Mouse (Mus musculus) intestine, embryonic 15.5 days (tissue): ENCODE data around the gene Sstr4. TPM values are rescaled to one million over a fixed set of nuclear protein-coding genes. Genes with fewer than 3 reads are reported as not detected.
A peak's percentile ranks its signal among the peaks of the same experiment; 100 is the strongest.

Experiments used
- ATAC-seq: fragments of 200-750 bp; cut with Nextera tagmentation; 2 replicates; pipeline ENCODE4 v1.8.0; 2017; ENCODE audit warnings: moderate TSS enrichment, moderate library complexity
- H3K27ac ChIP-seq: fragments of 300-500 bp; sonication (generic); 2 replicates; pipeline ENCODE4 v1.5.1; 2015; ENCODE audit warnings: mild to moderate bottlenecking, inconsistent platforms
- H3K27me3 ChIP-seq: fragments of 300-500 bp; sonication (generic); replicated peaks from 2 replicates; pipeline ENCODE4 v1.6.1; 2015; ENCODE audit warnings: inconsistent platforms
- H3K36me3 ChIP-seq: fragments of 300-500 bp; sonication (generic); 2 replicates; pipeline ENCODE4 v1.6.1; 2015; ENCODE audit warnings: inconsistent platforms
- H3K4me1 ChIP-seq: fragments of 300-500 bp; sonication (generic); replicated peaks from 2 replicates; pipeline ENCODE4 v1.6.1; 2015; ENCODE audit warnings: inconsistent platforms
- H3K4me2 ChIP-seq: fragments of 300-500 bp; sonication (generic); replicated peaks from 2 replicates; pipeline ENCODE4 v1.6.1; 2015; ENCODE audit warnings: mild to moderate bottlenecking, inconsistent platforms
- H3K4me3 ChIP-seq: fragments of 300-500 bp; sonication (generic); replicated peaks from 2 replicates; pipeline ENCODE4 v1.5.1; 2015; ENCODE audit warnings: inconsistent platforms
- H3K9ac ChIP-seq: fragments of 300-500 bp; sonication (generic); 2 replicates; pipeline ENCODE4 v1.6.1; 2015; ENCODE audit warnings: inconsistent platforms
- H3K9me3 ChIP-seq: fragments of 300-500 bp; sonication (generic); 2 replicates; pipeline ENCODE4 v1.6.1; 2016; ENCODE audit warnings: inconsistent platforms
- WGBS: fragments of 180-500 bp; shearing (Covaris S2); methylation state at CpG from one replicate; pipeline ENCODE4 v1.1.7; 2015; 5-methylcytosine and 5-hydroxymethylcytosine counted together
- polyA plus RNA-seq: library from polyadenylated mRNA; unstranded; fragments of >200 nt; fragmentation: Nextera tagmentation; extraction: Ambion mirVana; gene quantifications from 2 replicates; pipeline ENCODE4 v1.2.1, GENCODE M21; 2015

The Sstr4 gene
- polyA plus RNA-seq: 2.2 and 2.4 TPM in 2 replicates

DNA sequence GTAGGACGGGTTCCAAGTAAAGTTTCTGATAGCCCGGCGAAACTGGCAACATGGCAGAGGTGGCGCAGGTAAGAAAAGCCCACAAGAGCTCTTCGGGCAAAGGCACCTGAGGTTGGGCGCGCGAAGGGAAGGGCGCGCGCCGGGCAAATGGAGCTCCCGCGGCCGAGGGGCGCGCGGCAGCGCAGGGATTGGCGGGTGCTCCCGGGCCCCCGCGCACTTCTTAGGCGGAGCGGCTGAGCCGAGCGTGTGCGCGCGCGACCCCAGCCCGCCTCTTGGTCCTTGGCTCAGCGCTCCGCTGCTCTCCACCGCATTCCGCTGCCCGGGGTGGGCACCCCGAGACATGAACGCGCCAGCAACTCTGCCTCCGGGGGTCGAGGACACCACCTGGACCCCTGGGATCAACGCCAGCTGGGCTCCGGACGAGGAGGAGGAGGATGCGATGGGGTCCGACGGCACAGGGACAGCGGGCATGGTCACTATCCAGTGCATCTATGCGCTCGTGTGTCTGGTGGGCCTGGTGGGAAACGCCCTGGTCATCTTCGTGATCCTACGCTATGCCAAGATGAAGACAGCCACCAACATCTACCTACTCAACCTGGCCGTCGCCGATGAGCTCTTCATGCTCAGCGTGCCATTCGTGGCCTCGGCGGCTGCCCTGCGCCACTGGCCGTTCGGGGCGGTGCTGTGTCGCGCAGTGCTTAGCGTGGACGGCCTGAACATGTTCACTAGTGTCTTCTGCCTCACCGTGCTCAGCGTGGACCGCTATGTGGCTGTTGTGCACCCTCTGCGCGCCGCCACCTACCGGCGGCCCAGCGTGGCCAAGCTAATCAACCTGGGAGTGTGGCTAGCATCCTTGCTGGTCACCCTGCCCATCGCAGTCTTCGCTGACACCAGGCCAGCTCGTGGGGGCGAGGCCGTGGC lies at the start of gene Sstr4:
Gene Sstr4, plus strand, starts transcription at position 214 of the 921 bp plus-strand sequence.
- peak within 1 kb of the TSS; percentile 52 for H3K9ac ChIP-seq
- H3K36me3 ChIP-seq: no peaks in the 10 kb centered on the region
- ATAC-seq: peak; percentile 65
- no peaks in the 10 kb centered on the region for H3K9me3 ChIP-seq
- peak within 1 kb of the TSS; percentile 97 for H3K4me2 ChIP-seq
- WGBS: 3% methylated on average over 83 of the region's 83 CpGs
- H3K27me3 ChIP-seq: peaks cover 13% of the 10 kb centered on the region
- peak within 1 kb of the TSS; percentile 54 for H3K4me3 ChIP-seq
- no peak within 1 kb of the TSS for H3K27ac ChIP-seq
- peaks cover 33% of the 10 kb centered on the region for H3K4me1 ChIP-seq

- no peaks in the 10 kb centered on the region for H3K9me3 ChIP-seq
- no peaks in the 10 kb centered on the region for H3K36me3 ChIP-seq
Measured at GRCm38 (mm10) chr2:148345373-148345772, 49.8 kb upstream of the Sstr4 start.

DNA sequence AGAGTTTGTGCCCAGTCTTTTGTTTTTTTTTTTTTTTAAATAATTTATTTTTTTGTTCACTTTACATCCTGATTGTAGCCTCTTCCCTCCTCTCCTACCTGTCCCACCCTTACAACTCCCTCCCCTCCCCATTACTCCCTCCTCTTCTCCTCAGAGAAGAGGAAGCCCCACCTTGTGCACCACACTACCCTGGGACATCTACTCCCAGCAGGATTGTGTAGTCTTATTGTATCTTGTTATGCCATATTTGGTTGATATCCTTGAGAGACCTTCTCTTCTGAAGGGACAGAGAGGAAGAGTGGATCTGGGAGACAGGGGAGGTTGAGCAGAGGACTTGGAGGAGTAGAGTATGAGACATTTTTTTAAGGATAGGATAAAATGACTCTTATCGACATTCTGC lies 48.2 kb upstream of the Sstr4 start:
- WGBS: 93% methylated on average over 1 of the region's 1 CpGs

More at GRCm38 (mm10) chr2:148345373-148345772, 49.8 kb upstream of the Sstr4 start:
- no peak overlapping the region for H3K9ac ChIP-seq
- H3K4me2 ChIP-seq: no peak overlapping the region
- no peak for ATAC-seq
- no peak overlapping the region for H3K4me3 ChIP-seq
- no peak overlapping the region for H3K27ac ChIP-seq
- no peaks in the 10 kb centered on the region for H3K27me3 ChIP-seq
- H3K4me1 ChIP-seq: no peaks in the 10 kb centered on the region

GRCm38 (mm10) chr2:148349509-148350307 lies 45.4 kb upstream of the Sstr4 start:
- H3K4me1 ChIP-seq: no peaks in the 10 kb centered on the region
- no peak overlapping the region for H3K27ac ChIP-seq
- no peaks in the 10 kb centered on the region for H3K27me3 ChIP-seq
- no peak overlapping the region for H3K9ac ChIP-seq
- H3K4me3 ChIP-seq: no peak overlapping the region
- WGBS: 63% methylated on average over 4 of the region's 4 CpGs
- H3K36me3 ChIP-seq: no peaks in the 10 kb centered on the region
- ATAC-seq: no peak
- no peak overlapping the region for H3K4me2 ChIP-seq
- no peaks in the 10 kb centered on the region for H3K9me3 ChIP-seq

More for the DNA sequence above, 48.2 kb upstream of the Sstr4 start:
- no peak overlapping the region for H3K27ac ChIP-seq
- no peaks in the 10 kb centered on the region for H3K9me3 ChIP-seq
- no peaks in the 10 kb centered on the region for H3K4me1 ChIP-seq
- H3K4me3 ChIP-seq: no peak overlapping the region
- ATAC-seq: no peak
- no peaks in the 10 kb centered on the region for H3K36me3 ChIP-seq
- H3K9ac ChIP-seq: no peak overlapping the region
- no peak overlapping the region for H3K4me2 ChIP-seq
- no peaks in the 10 kb centered on the region for H3K27me3 ChIP-seq

GRCm38 (mm10) chr2:148350460-148350859 lies 44.7 kb upstream of the Sstr4 start:
- WGBS: 75% methylated on average over 2 of the region's 2 CpGs
- Histone ChIP-seq H3K9ac (no peak overlapping the region), H3K9me3 (no peaks in the 10 kb centered on the region), H3K27ac (no peak overlapping the region), H3K36me3 (no peaks in the 10 kb centered on the region), H3K4me1 (no peaks in the 10 kb centered on the region), H3K27me3 (no peaks in the 10 kb centered on the region), H3K4me3 (no peak overlapping the region), H3K4me2 (no peak overlapping the region)
- no peak for ATAC-seq

- Histone ChIP-seq H3K4me2 (no peak overlapping the region), H3K27me3 (no peaks in the 10 kb centered on the region), H3K9me3 (no peaks in the 10 kb centered on the region), H3K27ac (no peak overlapping the region), H3K4me3 (no peak overlapping the region), H3K4me1 (no peaks in the 10 kb centered on the region), H3K36me3 (no peaks in the 10 kb centered on the region), H3K9ac (no peak overlapping the region)
- 40% methylated on average over 1 of the region's 1 CpGs for WGBS
- peak; percentile 80 for ATAC-seq
Measured at GRCm38 (mm10) chr2:148352655-148353054, 42.5 kb upstream of the Sstr4 start.

- Histone ChIP-seq H3K4me3 (no peak overlapping the region), H3K9me3 (no peaks in the 10 kb centered on the region), H3K27ac (no peak overlapping the region), H3K4me1 (no peaks in the 10 kb centered on the region), H3K27me3 (no peaks in the 10 kb centered on the region), H3K4me2 (no peak overlapping the region), H3K36me3 (no peaks in the 10 kb centered on the region), H3K9ac (no peak overlapping the region)
- no peak for ATAC-seq
- WGBS: 86% methylated on average over 1 of the region's 1 CpGs
Measured at GRCm38 (mm10) chr2:148357145-148357544, 38.0 kb upstream of the Sstr4 start.

DNA sequence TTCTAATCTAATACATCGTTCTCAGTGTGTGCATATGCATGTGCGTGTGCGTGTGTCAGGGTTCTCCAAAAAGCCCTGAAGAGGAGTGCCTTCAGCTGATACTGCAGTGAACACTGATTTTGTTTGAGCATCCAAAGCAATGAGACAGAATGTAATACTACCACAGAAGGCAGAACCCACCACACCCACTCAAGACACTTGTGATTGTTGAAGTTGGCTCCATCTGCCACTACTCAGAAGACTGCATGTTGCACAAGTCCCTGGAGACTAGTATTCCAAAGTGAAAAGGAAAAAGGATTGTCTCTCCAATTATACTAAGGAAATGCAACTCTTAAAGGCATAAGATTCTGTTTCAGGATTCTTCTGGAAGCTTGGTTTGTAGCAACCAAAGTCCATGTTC lies 30.6 kb upstream of the Sstr4 start:
- no peak overlapping the region for H3K4me2 ChIP-seq
- H3K27ac ChIP-seq: no peak overlapping the region
- no peaks in the 10 kb centered on the region for H3K27me3 ChIP-seq
- H3K36me3 ChIP-seq: no peaks in the 10 kb centered on the region
- H3K9ac ChIP-seq: no peak overlapping the region
- WGBS: 95% methylated on average over 3 of the region's 3 CpGs
- no peak for ATAC-seq
- no peaks in the 10 kb centered on the region for H3K4me1 ChIP-seq
- no peaks in the 10 kb centered on the region for H3K9me3 ChIP-seq
- H3K4me3 ChIP-seq: no peak overlapping the region

DNA sequence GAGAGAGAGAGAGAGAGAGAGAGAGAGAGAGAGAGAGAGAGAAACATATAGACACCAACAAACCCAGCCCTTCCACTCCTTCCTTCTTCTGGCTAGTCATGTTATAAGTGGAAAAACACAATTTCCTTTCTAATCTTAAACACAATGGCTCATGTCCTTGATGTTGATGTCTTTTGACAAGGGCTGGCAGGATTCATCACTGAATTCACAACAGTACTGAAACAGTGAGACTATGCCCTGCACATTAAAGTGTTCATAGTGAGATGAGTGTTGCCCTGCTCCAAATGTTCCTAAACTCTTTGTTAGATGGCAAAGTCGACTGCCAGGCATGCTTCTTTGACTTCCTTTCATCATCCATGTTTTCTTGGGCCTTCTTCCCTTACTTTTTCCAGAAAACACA lies 29.9 kb upstream of the Sstr4 start:
- Histone ChIP-seq H3K36me3 (no peaks in the 10 kb centered on the region), H3K4me3 (no peak overlapping the region), H3K4me2 (no peak overlapping the region), H3K9me3 (no peaks in the 10 kb centered on the region), H3K27me3 (no peaks in the 10 kb centered on the region), H3K4me1 (no peaks in the 10 kb centered on the region), H3K27ac (no peak overlapping the region), H3K9ac (no peak overlapping the region)
- no peak for ATAC-seq
- WGBS: 55% methylated on average over 1 of the region's 1 CpGs

DNA sequence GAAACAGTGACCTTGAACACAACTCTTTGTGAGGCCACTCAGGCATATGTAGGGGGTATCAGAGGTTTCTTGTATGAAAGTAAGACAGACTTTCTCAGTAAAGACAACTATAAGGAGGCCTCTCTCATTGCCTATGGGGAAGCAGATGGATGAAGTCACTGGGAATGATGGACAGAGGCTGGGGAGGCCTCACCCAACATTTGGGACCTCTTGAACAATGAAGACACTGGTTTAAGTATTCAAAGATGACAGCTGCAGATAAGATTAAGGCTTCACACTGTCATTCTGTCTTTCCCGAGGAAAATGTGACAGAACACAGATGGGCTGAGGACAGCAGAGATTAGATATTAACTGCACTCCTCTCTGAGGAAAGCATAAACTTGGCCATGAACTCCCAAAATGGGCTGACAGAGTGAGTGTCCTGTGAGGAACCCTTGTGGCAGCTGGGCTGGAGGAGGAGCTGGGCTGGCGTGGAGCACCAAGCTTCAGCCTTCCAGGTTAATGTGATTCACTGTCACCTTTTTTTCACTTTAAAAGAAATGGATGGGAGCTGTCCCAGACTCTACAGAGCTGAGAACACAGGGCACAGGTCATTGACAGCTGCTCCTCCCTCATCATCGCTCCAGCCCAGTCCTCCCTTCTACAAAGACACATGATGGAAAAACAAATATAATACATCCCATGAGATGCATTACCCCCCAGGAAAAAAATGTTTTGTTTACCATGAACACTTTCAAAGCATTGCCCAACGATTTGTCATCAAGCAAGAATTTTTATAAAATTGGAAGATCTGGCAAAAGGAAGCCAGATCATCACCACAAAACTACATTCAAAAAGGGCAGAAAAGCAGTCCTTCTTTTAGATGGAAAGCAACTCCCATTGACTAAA lies 23.2 kb upstream of the Sstr4 start:
- Histone ChIP-seq H3K27ac (no peak overlapping the region), H3K27me3 (no peaks in the 10 kb centered on the region), H3K9ac (no peak overlapping the region), H3K36me3 (no peaks in the 10 kb centered on the region), H3K4me3 (no peak overlapping the region), H3K4me2 (no peak overlapping the region), H3K4me1 (no peaks in the 10 kb centered on the region), H3K9me3 (no peaks in the 10 kb centered on the region)
- no peak for ATAC-seq
- 53% methylated on average over 4 of the region's 4 CpGs for WGBS

DNA sequence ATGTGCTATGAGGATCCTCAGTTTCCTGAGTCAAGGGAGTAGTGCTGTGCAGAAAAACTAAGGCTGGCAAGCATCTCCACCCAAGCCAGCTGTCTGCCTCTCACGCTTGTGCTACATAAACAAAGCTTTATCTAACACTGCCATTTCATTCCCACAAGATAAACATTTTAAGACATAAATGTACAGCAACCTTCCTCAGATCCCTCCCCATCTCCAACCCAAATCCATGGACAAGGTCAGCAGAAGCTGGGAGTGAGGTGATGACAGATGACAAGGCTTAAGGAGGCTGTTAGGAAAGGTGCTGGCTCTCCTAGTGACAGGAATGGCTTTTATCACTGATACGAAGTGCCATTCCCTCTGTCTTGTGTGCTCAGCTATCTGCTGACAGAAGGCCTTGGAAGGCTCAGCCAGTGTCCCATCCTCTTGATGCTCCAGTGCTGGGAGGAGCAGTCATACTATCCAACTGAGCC lies 21.5 kb upstream of the Sstr4 start:
- WGBS: 36% methylated on average over 2 of the region's 2 CpGs

More for the DNA sequence above, 21.5 kb upstream of the Sstr4 start:
- Histone ChIP-seq H3K36me3 (no peaks in the 10 kb centered on the region), H3K9me3 (no peaks in the 10 kb centered on the region), H3K4me1 (no peaks in the 10 kb centered on the region), H3K9ac (no peak overlapping the region), H3K4me2 (no peak overlapping the region), H3K27ac (no peak overlapping the region), H3K4me3 (no peak overlapping the region), H3K27me3 (no peaks in the 10 kb centered on the region)
- no peak for ATAC-seq
